Mouse (Mus musculus): ENCODE data around the gene Nlrp3.
A peak's percentile ranks its signal among the peaks of the same experiment; 100 is the strongest.

The Nlrp3 gene

DNA sequence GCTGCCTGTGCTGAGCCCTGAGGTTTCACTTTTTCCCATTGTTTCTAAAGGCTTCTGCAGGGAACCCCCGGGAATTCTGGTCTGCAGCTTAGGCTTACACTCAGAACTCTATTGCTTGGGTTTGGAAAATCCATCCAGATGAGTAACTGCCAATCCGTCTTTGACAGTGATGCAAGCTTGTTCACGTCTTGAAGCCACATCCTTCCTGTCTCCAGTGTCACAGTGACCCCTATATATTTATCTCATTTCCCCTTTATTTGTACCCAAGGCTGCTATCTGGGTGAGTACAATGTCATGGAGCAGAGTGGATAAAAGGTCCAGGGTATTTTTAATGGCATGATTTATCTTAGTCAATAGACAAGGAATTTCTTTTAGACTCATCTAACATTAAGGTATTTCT lies at the start of gene Nlrp3:
Gene Nlrp3 (plus strand): TSS at position 245 of the 400 bp plus-strand sequence.
- no peak for DNase-seq

DNA sequence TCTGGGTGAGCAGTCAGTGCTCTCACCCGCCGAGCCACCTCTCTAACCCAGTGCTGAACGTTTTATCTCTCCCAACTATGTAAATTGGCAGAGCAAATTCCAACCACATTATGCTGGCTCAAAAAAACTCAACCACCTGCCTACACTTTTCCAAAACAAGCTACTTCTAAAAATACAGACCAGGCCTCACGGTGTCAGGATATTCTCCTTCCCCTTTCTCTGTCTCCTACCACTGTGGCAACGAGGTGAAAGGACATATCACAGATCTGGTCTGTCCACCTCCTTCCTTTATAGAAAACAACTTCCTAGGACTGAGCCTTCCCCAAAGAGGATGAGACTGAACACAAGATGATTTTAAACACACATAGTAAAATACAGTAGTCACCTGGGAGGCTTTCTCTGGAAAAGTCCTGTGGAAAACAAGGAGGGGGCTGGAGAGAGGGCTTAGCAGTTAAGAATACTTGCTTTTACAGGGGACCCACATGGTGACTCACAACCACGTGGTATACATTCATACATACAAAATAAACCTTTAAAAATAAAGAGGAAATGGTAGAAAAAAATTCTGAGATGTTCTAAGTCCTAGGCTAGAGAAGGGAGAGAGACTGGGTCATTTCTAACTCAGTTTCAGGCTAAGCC lies 44.6 kb upstream of the Nlrp3 start:
- no peak for DNase-seq

GRCm38 (mm10) chr11:59497747-59498146 lies 43.6 kb upstream of the Nlrp3 start:
- no peak for DNase-seq

DNA sequence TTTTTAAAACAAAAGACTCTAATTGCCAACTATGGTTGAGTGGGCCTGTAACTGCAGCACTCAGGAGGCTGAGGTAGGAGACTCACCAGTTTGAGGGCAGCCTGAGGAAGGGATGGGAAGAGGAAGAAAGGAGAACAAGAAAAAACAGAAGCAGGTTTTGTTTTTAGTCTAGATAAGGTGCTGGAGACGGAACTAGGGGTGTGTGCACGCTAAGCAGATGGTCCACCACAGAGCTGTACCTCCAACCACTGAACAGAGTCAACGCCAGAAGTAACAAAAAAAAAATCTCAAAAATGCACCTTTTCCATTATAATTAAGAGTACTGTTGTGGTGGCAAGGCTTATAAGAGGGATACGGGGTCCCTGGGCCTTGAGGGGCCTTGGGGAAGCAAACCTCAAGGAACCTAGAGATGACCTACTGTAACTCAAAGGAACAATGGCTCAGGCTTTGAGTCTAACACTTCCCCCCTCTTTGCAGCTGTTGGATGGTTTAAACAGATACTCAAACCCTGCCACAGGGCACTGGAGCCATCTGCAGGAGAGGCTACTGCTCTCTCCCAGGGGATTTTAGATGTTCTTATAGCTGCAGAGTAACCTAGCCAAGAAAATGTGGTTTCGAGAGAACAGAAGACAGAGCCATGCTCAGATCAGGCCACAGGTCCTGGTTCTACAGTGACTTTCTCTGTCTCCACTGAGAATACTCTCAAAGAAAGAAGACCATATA lies 39.2 kb upstream of the Nlrp3 start:
- no peak for DNase-seq

- peak; percentile 65 for DNase-seq
These were observed 36.0 kb upstream of the Nlrp3 start for GRCm38 (mm10) chr11:59505351-59505838.

DNA sequence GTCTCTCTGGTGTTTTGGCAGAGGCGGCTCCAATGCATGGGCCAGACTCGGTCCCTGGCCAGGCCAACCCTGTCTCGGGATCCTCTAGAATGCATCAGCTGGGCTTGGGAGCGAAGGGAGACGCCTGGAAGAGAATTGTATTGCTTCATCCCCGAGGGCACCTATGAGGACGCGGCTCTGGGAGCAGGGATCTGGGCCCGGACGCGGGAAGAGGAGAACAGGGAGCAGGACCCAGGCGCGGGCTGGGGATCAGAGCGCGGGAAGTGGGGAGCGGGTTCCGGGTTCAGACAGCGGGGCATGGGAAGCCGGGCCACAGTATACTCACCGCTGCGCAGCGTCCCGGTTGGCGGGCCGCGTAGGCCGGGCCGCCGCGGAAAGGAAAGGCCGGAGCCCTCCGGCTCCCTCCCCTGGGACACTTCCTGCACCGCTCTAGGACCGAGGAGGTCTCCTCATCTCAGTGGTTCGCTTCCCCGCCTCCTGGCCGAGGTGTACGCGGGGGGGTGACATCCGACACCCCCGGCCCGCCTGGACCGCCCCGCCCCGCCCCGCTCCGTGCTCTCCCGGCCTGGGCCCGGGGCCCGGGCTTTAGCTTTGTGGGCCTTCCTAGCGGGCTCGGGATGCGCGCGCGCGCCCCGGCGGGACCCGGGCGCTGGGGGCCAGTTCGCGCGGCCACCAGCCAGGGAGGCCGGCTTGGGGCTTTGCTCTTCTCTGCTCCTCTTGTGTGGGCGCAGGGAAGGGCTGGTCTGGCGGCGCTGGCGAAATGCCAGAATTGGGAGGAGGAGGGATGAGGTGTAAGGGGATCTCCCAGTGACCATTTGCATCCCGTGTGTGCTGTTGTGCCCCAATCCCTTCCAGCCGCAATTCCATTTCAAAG lies 35.3 kb upstream of the Nlrp3 start:
- DNase-seq: peak; percentile 94

DNA sequence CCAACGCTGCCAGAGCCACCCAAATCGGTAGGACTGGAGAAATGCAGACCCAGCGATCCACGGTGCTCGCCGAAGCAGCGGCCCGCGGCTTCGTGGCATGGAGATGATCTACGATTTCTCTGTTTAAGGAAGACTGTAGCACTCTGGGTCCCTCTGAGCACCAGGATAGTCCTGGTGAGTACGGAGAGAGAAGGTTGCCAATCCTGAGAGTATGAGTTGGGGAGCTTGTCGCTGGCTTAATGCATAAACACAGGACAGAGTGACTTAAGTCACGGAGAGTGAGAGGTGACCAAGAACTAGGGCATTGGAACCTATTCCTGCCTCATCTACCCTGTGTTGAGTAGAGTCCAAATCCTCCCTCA lies 34.7 kb upstream of the Nlrp3 start:
- DNase-seq: no peak

- DNase-seq: no peak
These were observed 29.8 kb upstream of the Nlrp3 start for GRCm38 (mm10) chr11:59511558-59511957.

GRCm38 (mm10) chr11:59512733-59513132 lies 28.6 kb upstream of the Nlrp3 start:
- no peak for DNase-seq

DNA sequence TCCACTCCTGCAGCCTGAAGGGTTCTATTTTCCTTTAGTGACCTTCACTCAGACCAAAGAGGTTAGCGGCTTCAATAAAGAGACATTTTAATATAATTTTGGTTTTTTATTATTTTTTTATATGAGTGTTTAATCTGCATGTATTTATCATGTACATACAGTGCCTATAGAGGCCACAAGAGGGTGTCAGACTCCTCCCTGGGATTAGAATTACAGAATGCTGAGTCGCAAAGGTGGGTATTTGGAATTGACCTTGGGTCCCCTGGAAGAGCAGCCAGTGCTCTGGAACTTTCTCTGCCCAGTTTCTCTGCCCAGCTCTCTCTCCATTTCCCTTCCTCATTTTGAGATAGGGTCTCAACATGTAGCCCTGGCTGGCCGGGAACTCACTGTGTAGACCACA lies 27.8 kb upstream of the Nlrp3 start:
- no peak for DNase-seq

- peak; percentile 19 for DNase-seq
These were observed 27.0 kb upstream of the Nlrp3 start for GRCm38 (mm10) chr11:59514381-59514780.

- DNase-seq: no peak
These were observed 26.6 kb upstream of the Nlrp3 start for GRCm38 (mm10) chr11:59514789-59515188.

- no peak for DNase-seq
These were observed 23.9 kb upstream of the Nlrp3 start for GRCm38 (mm10) chr11:59517441-59517840.

- peak; percentile 33 for DNase-seq
These were observed 23.1 kb upstream of the Nlrp3 start for GRCm38 (mm10) chr11:59518226-59518625.

DNA sequence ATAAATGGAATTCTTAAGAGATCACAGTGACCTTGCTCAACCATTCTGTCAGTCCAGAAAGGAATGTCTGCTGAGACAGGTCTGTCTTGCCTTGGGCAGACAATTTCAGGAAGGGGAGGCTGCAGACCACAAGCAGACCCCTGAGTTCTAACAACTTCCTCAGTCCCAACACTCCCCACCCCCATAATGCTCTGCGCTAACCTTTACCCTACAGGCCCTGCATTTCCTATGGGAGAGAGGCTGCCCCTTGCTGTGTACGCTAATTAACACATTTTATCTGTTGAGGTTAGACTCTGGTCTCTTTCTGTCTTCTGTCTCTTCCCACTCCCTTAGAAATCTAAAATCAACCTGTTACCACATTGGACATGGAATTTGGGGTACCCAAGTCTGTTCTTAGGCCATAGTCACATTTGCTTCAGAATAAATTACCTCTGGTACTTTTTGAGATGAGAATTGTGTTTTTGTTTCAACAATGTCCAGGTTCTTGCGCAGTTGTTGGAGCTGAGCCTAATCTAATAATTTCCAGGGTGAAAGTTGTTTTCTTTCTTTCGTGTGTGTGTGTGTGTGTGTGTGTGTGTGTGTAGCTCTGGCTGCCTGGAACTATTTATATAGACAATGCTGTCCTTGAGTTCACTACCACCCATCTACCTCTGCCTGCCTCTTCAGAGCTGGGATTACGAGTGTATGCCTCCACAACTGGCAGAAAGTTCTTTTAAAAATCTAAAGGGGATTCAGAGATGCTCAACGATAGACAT lies 21.4 kb upstream of the Nlrp3 start:
- DNase-seq: no peak

- no peak for DNase-seq
These were observed 17.2 kb upstream of the Nlrp3 start for GRCm38 (mm10) chr11:59524150-59524549.

DNA sequence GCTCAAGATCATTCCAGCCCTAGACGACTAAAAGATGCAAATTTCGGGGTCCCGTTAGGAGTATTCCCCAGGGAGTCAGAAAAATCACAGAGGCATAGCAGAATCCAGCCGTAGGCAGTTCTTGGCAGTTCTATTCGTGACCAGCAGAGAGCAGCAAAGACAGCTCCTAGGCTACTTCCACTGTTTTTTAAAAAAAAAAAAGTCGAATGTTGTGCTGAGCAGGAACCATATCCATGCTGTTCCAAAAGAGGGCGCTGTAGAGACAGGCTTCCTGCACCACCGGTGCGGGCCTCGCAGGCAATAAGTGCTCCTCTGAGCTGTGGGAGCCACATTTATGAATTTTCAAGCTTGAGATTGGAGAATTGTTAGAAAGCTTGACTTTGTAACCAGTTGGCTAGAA lies 16.1 kb upstream of the Nlrp3 start:
- DNase-seq: peak; percentile 92

DNA sequence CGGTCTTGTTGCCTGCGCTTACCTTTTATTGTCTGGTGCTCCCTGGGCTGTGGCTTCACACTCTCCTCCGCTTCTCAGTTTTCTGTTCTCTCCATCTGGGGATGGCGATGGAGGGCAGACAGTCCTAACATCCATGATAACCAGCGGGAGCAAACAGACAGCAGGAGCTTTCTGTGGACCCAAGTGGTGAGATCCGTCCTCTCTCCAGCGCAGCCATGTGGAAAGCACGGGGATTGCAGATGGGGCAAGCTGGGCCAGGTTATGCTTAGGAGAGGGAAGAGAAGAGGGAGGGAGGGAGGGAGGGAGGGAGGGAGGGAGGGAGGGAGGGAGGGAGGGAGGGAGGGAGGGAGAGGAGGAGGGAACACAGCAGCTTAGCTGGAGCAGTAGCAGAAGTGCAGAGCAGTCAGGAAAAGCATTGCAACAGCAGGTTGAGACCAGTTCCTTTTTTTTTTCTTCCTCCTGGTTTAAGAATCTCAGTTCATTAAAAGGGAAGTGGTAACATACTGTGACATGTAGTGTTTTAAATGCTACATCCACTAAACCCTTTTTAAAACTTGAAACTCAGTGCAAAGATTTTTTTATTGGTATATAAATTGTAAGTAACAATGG lies 14.8 kb upstream of the Nlrp3 start, which contains the start of gene Zkscan17:
Gene Zkscan17 (minus strand): TSS at position 280 of the 609 bp plus-strand sequence.
- DNase-seq: peak; percentile 62

DNA sequence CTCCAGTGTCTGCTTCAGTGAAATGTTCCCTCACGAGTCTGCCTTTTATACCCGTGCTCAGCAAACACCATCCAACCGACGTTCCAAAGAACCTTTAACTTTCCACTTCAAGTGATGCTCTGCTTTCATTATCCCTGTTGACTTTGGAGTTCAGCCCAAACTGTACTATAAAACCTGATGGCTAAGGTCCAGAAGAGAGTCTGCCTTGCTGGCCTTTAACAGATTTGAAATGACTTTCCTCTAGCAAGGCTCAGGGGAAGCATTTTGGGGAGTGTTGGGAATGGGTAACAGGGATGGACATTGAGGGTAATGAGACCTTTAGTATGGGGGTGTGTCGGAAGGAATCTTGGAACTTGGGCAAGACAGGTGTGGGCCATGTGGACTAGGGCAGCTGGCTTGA lies 11.1 kb upstream of the Nlrp3 start:
- no peak for DNase-seq

DNA sequence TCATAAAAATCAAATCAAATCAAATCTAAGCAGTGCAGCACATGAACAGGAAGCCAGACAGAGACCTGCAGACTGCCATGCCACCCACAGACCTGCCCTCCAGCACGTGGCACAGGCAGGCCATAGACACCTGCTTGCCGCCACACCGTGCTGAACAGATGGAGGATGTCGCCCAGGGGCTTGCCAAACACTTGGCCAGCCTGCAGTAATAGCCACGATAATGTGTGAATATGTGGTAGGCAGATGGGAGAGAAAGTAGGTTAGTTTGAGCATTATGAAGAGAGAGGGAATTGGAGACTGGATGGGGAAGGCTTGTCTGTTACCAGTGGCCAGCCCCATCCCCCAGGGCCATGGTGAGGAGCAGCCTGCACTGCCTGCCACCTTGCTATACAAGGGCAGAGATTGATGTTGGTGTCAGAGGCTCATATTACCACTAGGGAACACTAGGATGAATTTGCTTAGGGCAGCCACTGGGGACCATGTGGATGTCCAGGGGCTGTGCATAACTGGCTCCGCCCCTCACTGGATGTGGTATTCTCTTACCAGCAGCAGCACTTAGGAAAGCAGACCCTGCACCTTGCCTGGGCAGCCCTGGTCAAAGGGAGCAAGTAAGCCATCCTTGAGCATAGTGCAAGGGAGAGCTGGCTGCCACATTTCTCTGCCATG lies 10.4 kb upstream of the Nlrp3 start:
- DNase-seq: no peak

DNA sequence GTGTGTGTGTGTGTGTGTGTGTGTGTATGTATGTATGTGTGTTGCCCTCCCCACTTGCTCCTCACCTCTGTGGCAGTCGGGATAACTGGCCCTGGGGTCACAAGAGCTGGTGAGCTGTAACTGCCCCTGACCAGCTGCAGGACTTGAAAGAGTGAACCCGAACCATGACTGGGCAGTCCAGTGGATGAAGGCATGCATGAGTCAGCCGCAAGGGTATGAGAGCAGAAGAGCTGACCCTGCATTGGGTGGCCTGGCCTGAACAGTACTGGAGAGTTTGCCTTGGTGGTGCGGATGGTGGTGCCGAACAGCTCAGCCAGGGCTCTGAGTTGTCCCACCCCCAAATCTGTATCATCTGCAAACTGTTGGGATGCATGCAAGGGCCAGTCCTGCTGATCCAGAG lies 9.8 kb upstream of the Nlrp3 start:
- no peak for DNase-seq

Data from lung, postnatal 10 days (tissue).